ENCODE assay signal across 15 mouse cellular contexts in the genomic region with DNA sequence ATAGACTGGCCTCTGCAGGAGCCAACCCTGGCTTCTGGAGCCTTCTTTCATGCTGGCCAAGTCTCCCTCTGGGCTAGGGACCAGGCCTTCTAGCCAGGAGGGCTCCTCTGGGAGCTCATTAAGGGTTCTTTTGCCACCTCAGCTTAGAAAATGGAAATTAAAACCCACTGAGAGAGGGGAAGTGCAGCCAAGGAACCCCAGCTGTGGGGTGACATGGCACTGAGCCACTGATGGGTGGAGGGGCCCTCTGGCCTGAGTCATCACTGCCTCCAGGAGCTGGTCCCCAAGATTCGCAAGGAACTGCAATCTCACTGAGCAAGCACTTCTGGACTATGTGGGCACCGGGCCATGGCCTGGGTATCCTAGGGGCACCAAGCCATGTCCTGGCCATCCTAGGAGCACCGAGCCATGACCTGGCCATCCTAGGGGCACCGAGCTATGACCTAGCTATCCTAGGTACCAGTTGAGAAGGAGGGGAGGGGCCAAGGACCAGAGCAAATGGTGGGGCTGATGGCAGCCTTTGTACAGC. TPM values are rescaled to one million over a fixed set of nuclear protein-coding genes. Genes with fewer than 3 reads are reported as not detected.
A peak's percentile ranks its signal among the peaks of the same experiment; 100 is the strongest.
DNase-seq lines count a peak whose midpoint lies in the region; ATAC-seq and TF ChIP-seq lines count a peak whose summit lies in the region.
"Had no signal": no experiment of that assay in that cellular context is flagged by ENCODE, and none has a peak within 500 bp of the region (broad histone marks: within the 10 kb centered on the region; RNA-seq: fewer than 3 reads in every experiment).

No protein-coding gene starts in this region.

- TF ChIP-seq CTCF in Patski (IDR thresholded peaks at IDR 0.05), result no peak

- no peak overlapping the region for H3K9ac ChIP-seq in midbrain, embryonic 14.5 days (replicated peaks; ENCODE audit: low read length)
- H3K9ac ChIP-seq in midbrain, embryonic 15.5 days, result no peak overlapping the region
- H3K9ac ChIP-seq: heart, embryonic 13.5 days; hindbrain, embryonic 14.5 days had no signal

- no peaks in the 10 kb centered on the region for H3K9me3 ChIP-seq in midbrain, embryonic 14.5 days (ENCODE audit: control insufficient read depth, low read length)
- no peaks in the 10 kb centered on the region for H3K9me3 ChIP-seq in midbrain, embryonic 15.5 days
- H3K9me3 ChIP-seq: heart, embryonic 13.5 days had no signal

- peaks cover 17% of the 10 kb centered on the region; the same call in 1 of the 2 replicates for H3K4me1 ChIP-seq in midbrain, embryonic 14.5 days (ENCODE audit: control insufficient read depth, insufficient read depth, low read length)
- peaks cover 17% of the 10 kb centered on the region for H3K4me1 ChIP-seq in midbrain, embryonic 15.5 days

- ATAC-seq in Patski, result peak; percentile 19
- ATAC-seq in midbrain, embryonic 14.5 days (ENCODE audit: low FRiP score, low TSS enrichment), result no peak
- ATAC-seq in midbrain, embryonic 15.5 days (replicated peaks), result no peak

- intact Hi-C loops in left cerebral cortex, postnatal 36 days (cut with DNase I), result no loop called here

- POLR2A ChIA-PET in Patski (lab: Charles Lee), result interaction anchor here (1.2 to 1.7 kb wide), 3 partner anchors 9 to 33 kb away, joined by 3 to 10 read pairs (median 5); a partner anchor contains a TSS

- in situ Hi-C loops in Patski (cut with MboI; ENCODE audit: low pct_unique_long_range_greater_than_20kb), result no loop called here

- CTCF ChIA-PET in Patski (lab: Charles Lee), result interaction anchor here (1.5 to 3.4 kb wide), 4 partner anchors 10 to 33 kb away, joined by 4 to 13 read pairs (median 10); no protein-coding TSS in a partner anchor

- H3K27ac ChIP-seq in midbrain, embryonic 14.5 days (replicated peaks; ENCODE audit: low read depth, low read length), result no peak overlapping the region
- H3K27ac ChIP-seq in midbrain, embryonic 15.5 days, result no peak overlapping the region
- H3K27ac ChIP-seq: heart, embryonic 13.5 days; hindbrain, embryonic 14.5 days; macrophage had no signal

- peak; percentile 24 for DNase-seq in gastrocnemius, adult 18-20 months (ENCODE audit: low spot score)
- no peak for DNase-seq in gastrocnemius, postnatal 4 days (ENCODE audit: low spot score in 2 of 2)
- DNase-seq in left cerebral cortex, postnatal 36 days (ENCODE audit: low spot score in 2 of 2), result peak; percentile 15 to 17
- DNase-seq in left cerebral cortex, adult 11 months (ENCODE audit: low spot score), result no peak
- peak; percentile 73 for DNase-seq in Patski (ENCODE audit: low read depth, low spot score)
- peak; percentile 16 to 45 for DNase-seq in layer of hippocampus, postnatal 36 days
- no peak for DNase-seq in midbrain, embryonic 14.5 days
- DNase-seq: cerebellum, adult 11 months; liver; thymus, postnatal 25 days had no signal

- no peak overlapping the region for H3K4me2 ChIP-seq in midbrain, embryonic 14.5 days (ENCODE audit: low read length)
- no peak overlapping the region for H3K4me2 ChIP-seq in midbrain, embryonic 15.5 days
- H3K4me2 ChIP-seq: heart, embryonic 13.5 days; hindbrain, embryonic 14.5 days had no signal

- H3K27me3 ChIP-seq in Patski, result no peaks in the 10 kb centered on the region
- no peaks in the 10 kb centered on the region for H3K27me3 ChIP-seq in midbrain, embryonic 14.5 days (ENCODE audit: control insufficient read depth, insufficient read depth, low read length)
- no peaks in the 10 kb centered on the region for H3K27me3 ChIP-seq in midbrain, embryonic 15.5 days (replicated peaks)

- 98% methylated on average over 4 of the region's 4 CpGs for WGBS in midbrain, embryonic 14.5 days
- WGBS in midbrain, embryonic 15.5 days, result 92% methylated on average over 4 of the region's 4 CpGs

- H3K4me3 ChIP-seq in midbrain, embryonic 14.5 days (replicated peaks; ENCODE audit: low read depth, low read length), result no peak overlapping the region
- H3K4me3 ChIP-seq in midbrain, embryonic 15.5 days, result no peak overlapping the region
- H3K4me3 ChIP-seq: erythroblast, embryonic 14.5 days; heart, embryonic 13.5 days had no signal

- no peaks in the 10 kb centered on the region for H3K36me3 ChIP-seq in midbrain, embryonic 14.5 days (ENCODE audit: control insufficient read depth, insufficient read depth, low read length)
- H3K36me3 ChIP-seq in midbrain, embryonic 15.5 days (replicated peaks), result no peaks in the 10 kb centered on the region
- H3K36me3 ChIP-seq: heart, embryonic 13.5 days had no signal

RNA-seq across cellular contexts. Expression of a gene that starts 28.0 kb away (rescaled TPM):
- 1 to 10 TPM; 3.7 to 4.1 TPM for total RNA-seq in gastrocnemius, adult 18-20 months (2021)
- 1 to 10 TPM; 6.3 to 9.1 TPM for total RNA-seq in gastrocnemius, postnatal 4 days (2021)
- 1 to 10 TPM; 6.3 to 7.3 TPM for total RNA-seq in left cerebral cortex, postnatal 36 days (2021)
- polyA plus RNA-seq in Patski (2021), result 48.9 TPM
- 1 to 10 TPM; 4.6 to 8.3 TPM for total RNA-seq in layer of hippocampus, postnatal 36 days (2021)
- polyA plus RNA-seq in midbrain, embryonic 14.5 days (2014; fragmentation: Nextera tagmentation; extraction: Ambion mirVana), result 3.0 and 7.2 TPM in 2 replicates
- polyA plus RNA-seq in midbrain, embryonic 15.5 days (2015; fragmentation: Nextera tagmentation; extraction: Ambion mirVana), result 8.7 and 12.5 TPM in 2 replicates
- polyA plus RNA-seq: erythroblast, embryonic 14.5 days had no signal

RNA-seq across cellular contexts. Expression of a gene that starts 39.1 kb away (rescaled TPM):
- not detected for total RNA-seq in gastrocnemius, adult 18-20 months (2021)
- not detected for total RNA-seq in gastrocnemius, postnatal 4 days (2021)
- under 1 TPM; 0.07 to 0.18 TPM for total RNA-seq in left cerebral cortex, postnatal 36 days (2021)
- 0.30 TPM for polyA plus RNA-seq in Patski (2021)
- under 1 TPM; 0.15 to 0.25 TPM for total RNA-seq in layer of hippocampus, postnatal 36 days (2021)
- polyA plus RNA-seq in midbrain, embryonic 14.5 days (2014; fragmentation: Nextera tagmentation; extraction: Ambion mirVana), result 0.05 and 0.09 TPM in 2 replicates
- 0.52 and 0.54 TPM in 2 replicates for polyA plus RNA-seq in midbrain, embryonic 15.5 days (2015; fragmentation: Nextera tagmentation; extraction: Ambion mirVana)
- polyA plus RNA-seq: erythroblast, embryonic 14.5 days; macrophage had no signal

RNA-seq across cellular contexts. Expression of a gene that starts 46.9 kb away (rescaled TPM):
- not detected for total RNA-seq in gastrocnemius, adult 18-20 months (2021)
- total RNA-seq in gastrocnemius, postnatal 4 days (2021), result not detected
- total RNA-seq in left cerebral cortex, postnatal 36 days (2021), result not detected
- not detected for polyA plus RNA-seq in Patski (2021)
- not detected for total RNA-seq in layer of hippocampus, postnatal 36 days (2021)
- not detected in 2 replicates for polyA plus RNA-seq in midbrain, embryonic 14.5 days (2014; fragmentation: Nextera tagmentation; extraction: Ambion mirVana)
- 0.14 and 0.32 TPM in 2 replicates for polyA plus RNA-seq in midbrain, embryonic 15.5 days (2015; fragmentation: Nextera tagmentation; extraction: Ambion mirVana)
- polyA plus RNA-seq: erythroblast, embryonic 14.5 days; macrophage had no signal

Comparison
In these comparisons a context has a peak if more than half of its experiments do, and no peak if none do; other contexts are left out.
1. DNase-seq: peak in gastrocnemius, adult 18-20 months (single experiment), left cerebral cortex, postnatal 36 days (2 of 2), Patski (single experiment) and layer of hippocampus, postnatal 36 days (2 of 2); none in gastrocnemius, postnatal 4 days (0 of 2), left cerebral cortex, adult 11 months (single experiment) and midbrain, embryonic 14.5 days (single experiment).